Mouse (Mus musculus) heart, postnatal 10 days (tissue): ENCODE data around the gene Prkch. TPM values are rescaled to one million over a fixed set of nuclear protein-coding genes. Genes with fewer than 3 reads are reported as not detected.

ENCODE experiments used
- DNase-seq, 2 experiments: peaks; one replicate each; pipeline ENCODE4 v3.0.0; 2021
- intact Hi-C: fragments of 180-260 bp; cut with DNase I; formaldehyde crosslinking; loops from one replicate; pipeline ENCODE4 v1.15.1; 2025
- total RNA-seq, 2 experiments: library from RNA; stranded (reverse); gene quantifications; 2 replicates each; pipeline ENCODE4 v1.2.3; 2021

Gene Prkch
- total RNA-seq, 2 experiments from 2014 or later, result 28.0 to 30.2 TPM

DNA sequence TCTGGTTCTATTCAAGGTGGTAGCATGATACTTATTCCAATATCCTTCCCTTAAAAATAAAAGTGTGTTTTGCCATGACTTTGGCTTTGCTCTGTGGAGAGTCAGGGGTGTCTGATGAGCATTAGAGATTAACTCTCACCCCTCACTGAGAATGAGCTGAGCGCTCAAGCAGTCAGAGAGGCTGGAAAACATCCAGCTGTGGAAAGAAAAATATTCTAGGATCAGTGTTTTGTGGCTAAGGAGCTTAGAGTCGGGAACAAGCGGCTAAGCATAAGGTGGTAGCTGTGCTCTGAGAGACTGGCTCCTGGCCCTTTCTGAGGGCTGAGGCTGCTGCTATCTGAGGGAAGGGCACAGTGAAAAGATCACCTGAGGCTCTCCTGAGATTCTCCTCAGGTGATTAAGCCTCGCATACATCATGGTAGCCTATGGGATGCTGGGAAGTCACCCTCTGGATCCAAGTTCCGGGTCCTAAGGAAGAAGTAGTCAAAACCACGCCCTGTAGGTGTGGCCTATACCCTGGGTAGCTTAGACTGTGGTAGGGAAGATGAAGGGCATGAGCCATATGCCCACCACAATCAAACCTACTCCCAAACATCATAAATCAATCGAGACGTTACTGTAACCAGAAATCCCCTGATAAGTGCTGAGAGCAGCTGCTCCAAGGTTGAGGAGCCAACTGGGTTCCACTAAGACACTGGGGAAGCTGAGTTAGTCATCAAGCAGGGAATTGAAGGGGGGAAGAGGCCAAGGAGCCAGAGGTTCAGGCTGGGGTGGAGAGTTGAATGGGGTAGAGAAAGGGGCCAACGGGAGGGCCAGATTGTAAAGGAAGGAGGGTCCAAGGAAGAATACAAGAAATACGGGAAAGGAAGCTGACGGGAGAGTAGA, 228.7 kb downstream of the Prkch start:
- DNase-seq, result no peak
- intact Hi-C loops, result no loop called here

DNA sequence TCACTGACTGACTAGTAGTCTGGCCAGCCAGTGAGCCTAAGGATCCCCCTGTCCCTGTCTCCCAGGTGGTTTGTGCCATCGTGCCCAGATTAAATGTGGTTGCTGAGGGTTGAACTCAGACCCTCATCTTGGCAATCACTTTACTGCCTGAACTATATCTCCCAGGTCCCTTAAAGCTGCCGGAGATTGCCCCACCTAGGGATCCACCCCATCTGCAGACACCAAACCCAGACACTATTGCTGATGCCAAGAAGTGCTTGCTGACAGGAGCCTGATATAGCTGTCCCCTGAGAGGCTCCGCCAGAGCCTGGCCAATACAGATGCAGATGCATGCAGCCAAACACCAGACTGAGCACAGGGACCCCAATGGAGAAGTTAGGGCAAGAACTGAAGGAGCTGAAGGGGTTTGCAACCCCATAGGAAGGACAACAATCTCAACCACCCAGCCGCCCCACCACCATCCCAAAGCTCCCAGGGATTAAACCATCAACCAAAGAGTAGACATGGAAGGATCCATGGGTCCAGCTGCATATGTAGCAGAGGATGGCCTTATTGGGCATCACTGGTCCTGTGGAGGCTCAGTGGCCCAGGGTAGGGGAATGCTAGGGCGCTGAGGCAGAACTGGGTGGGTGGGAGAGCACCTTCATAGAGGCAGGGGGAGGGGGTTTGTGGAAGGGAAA, 229.6 kb downstream of the Prkch start:
- intact Hi-C loops, result no loop called here
- peak in 1 of 2 experiments; percentile 33 for DNase-seq

DNA sequence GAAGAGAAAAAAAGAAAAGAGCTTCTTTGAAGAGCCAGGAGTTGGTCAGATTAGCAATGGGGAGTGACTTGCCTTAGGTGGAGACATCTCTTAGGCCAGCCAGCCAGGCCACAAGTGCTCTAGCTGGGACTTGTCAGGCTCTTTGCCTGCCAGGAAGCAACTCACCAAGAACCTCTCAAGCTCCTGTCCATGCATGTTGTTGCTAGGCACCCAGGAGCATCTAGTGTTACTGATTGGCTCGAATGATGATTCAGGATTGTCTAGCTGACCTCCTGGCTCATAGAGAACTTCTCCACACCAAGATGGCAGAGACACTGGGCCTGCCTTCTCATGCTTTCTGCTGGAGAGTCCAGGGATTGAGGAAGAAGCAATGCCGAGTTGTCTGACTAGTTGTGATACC, 230.3 kb downstream of the Prkch start:
- DNase-seq, result no peak
- intact Hi-C loops, result no loop called here

DNA sequence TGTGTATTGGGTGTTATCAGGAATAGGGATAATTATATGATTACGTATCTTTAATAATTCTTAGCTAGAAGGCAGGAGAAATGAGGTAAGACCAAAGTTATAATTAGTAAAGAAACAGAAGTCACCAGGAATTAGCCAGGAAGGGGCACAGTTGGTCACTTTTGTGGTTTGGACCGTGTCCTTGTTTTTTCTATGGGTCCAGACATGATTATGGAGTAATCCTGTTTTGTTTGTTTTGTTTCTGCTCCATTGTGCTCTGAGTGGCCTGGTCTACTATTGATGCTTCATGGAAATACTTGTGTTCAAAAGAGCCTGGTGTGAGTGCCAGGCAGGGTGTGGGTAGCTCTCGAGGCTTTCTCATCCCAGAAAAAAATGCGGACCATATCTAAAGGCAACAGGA, 230.9 kb downstream of the Prkch start:
- no peak for DNase-seq
- intact Hi-C loops, result no loop called here

DNA sequence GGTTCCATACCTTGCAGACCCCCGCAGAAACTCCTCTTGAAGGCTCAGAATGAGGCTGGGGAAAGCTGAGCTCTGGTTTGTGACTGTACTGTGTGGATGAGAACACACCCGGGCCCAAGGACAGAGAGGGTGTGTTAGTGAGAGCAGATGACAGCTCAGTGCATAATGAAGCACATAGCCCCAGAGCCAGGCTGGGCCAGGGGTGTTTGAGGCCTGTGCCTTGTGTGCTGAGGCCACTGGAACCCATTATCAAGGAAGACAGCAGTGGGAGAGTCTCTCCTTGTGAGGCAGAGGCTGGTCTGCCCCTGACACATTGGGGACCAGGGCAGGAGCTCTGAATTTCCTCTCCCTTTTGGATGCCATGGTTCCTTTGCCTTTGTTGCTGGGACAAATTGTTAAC, 231.3 kb downstream of the Prkch start:
- DNase-seq, result no peak
- intact Hi-C loops, result no loop called here

DNA sequence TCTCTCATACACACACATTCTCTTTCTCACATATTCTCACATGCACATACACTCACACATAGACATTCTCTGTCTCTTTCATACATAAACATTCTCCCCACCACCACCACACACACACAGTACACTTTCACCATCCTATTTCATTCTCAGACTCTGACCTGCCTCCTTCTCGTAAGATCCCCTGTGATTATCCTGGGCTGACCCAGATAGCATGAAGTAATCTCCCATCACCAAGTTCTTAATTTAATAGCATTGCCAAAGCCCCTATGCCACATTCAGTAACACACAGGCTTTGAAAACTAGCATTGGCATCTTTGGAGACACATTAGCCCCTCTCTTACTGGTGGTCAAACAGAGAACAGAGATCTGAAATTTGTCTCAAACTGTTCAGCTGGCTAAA, 232.3 kb downstream of the Prkch start:
- DNase-seq, result no peak
- intact Hi-C loops, result no loop called here

DNA sequence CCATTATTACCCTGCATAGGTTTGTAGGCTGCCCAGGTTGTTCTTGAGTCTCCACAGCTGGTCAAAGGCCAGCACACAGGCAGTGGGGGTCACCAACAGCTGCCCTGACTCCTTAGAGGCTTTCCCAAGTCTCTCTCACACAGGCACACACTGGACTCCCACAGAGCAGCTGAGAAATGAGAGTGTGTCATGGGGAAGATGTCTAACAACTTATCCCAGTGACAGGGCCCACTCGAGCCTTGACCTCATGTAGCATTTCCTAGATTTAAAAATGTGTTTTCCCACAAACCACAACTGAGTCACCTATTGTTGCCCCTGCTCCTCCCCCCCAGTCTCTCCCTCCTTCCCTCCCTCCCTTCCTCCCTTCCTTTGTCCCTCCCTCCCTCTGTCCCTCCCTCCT, 234.2 kb downstream of the Prkch start:
- no peak for DNase-seq
- intact Hi-C loops, result no loop called here

DNA sequence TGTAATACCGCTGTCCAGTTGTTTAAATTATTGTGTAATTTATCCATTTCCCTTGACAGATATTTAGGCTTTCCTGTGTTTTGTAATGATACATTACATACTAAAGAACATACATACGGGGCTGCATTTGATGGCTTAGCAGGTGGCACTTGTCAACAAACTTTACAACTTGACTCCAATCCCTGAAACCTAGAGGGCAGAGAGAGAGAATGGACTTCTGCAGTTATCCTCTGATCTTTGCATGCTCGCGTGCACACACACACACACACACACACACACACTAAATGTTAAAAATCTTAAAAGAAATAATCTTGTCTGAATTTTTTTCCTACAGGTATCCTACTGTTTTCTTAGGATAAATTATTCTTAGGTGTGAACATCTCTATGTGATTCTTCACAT, 236.6 kb downstream of the Prkch start:
- no peak for DNase-seq
- intact Hi-C loops, result no loop called here

DNA sequence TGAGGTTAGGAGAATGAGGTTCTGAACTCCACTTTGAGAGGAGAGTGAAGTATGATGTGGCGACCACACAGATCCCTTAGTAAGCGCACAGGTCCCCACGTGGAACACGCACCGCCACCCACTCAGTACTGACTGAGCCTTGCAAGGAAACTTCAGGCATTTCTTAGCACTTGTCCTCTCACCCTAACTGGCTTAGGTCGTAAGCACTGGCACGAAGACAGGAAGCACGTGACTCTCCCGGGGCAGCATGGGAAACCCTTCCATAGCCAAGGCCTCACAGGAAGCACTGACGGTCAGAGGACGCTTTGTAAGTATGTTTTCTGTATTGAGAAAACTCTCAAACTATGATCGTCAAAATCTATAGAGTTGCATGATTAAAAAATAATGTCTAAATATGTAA, 237.7 kb downstream of the Prkch start:
- DNase-seq, result no peak
- intact Hi-C loops, result no loop called here

DNA sequence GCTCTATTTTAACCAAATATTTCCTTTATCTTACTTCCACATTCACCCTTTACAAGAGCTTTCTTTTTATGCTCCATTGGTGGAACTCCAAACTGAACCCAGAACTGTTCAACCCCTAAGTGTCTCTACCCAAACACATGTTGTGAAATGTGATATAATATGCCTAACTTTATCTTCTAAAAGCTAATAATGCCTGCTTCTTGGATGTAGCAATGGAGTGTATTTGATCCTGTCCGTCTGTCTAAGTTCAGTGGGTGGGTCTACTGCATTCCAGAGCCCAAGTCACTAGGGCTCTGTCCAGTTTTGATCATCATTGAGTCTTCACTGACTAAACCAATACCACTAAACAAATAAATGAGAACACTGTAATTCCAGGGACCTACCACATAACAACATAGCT, 240.2 kb downstream of the Prkch start:
- intact Hi-C loops, result no loop called here
- DNase-seq, result no peak

Other genes starting within 250 kb of the Prkch start
- under 1 TPM; 0.20 to 0.34 TPM for gene Tmem30b, start 38.4 kb upstream of the Prkch start, total RNA-seq